Mouse (Mus musculus) hindbrain, postnatal 0 days (tissue): ENCODE data around the gene 4921539E11Rik. TPM values are rescaled to one million over a fixed set of nuclear protein-coding genes. Genes with fewer than 3 reads are reported as not detected.

ENCODE experiments used
- ATAC-seq: fragments of 200-750 bp; cut with Nextera tagmentation; 2 replicates; pipeline ENCODE4 v1.8.0; 2017; ENCODE audit warnings: mild to moderate bottlenecking, moderate TSS enrichment, moderate library complexity
- DNase-seq: peaks from one replicate; pipeline ENCODE4 v3.0.0-alpha.2; 2015; ENCODE audit warnings: low spot score
- H3K27ac ChIP-seq: fragments of 300-500 bp; sonication (generic); 2 replicates; pipeline ENCODE4 v1.5.1; 2014; ENCODE audit warnings: mild to moderate bottlenecking
- H3K27me3 ChIP-seq: fragments of 300-500 bp; sonication (generic); 2 replicates; pipeline ENCODE4 v1.6.1; 2014; ENCODE audit warnings: low read length, mixed read lengths; ENCODE audit not compliant: insufficient read depth
- H3K36me3 ChIP-seq: fragments of 300-500 bp; sonication (generic); 2 replicates; pipeline ENCODE4 v1.6.1; 2014; ENCODE audit warnings: low read length, mixed read lengths; ENCODE audit not compliant: insufficient read depth
- H3K4me1 ChIP-seq: fragments of 300-500 bp; sonication (generic); 2 replicates; pipeline ENCODE4 v1.6.1; 2014; ENCODE audit warnings: antibody characterized with exemption, low read length, mixed read lengths; ENCODE audit not compliant: insufficient read depth
- H3K4me2 ChIP-seq: fragments of 300-500 bp; sonication (generic); 2 replicates; pipeline ENCODE4 v1.6.1; 2014; ENCODE audit warnings: low read depth, mild to moderate bottlenecking, low read length, moderate library complexity, mixed read lengths
- H3K4me3 ChIP-seq: fragments of 300-500 bp; sonication (generic); 2 replicates; pipeline ENCODE4 v1.5.1; 2014; ENCODE audit warnings: low read length
- H3K9ac ChIP-seq: fragments of 300-500 bp; sonication (generic); replicated peaks from 2 replicates; pipeline ENCODE4 v1.6.1; 2014; ENCODE audit warnings: mild to moderate bottlenecking, low read length, moderate library complexity, mixed read lengths
- H3K9me3 ChIP-seq: fragments of 300-500 bp; sonication (generic); 2 replicates; pipeline ENCODE4 v1.6.1; 2016; ENCODE audit warnings: low read length, mixed read lengths
- CTCF ChIP-seq: IDR thresholded peaks from 2 replicates; pipeline ENCODE4 v1.5.1; 2016; ENCODE audit warnings: antibody characterized with exemption, control low read depth, low read depth
- WGBS: fragments of 180-500 bp; shearing (Covaris S2); extraction: QIAGEN DNeasy Blood & Tissue Kit; methylation state at CpG from one replicate; pipeline ENCODE4 v1.1.7; 2014; 5-methylcytosine and 5-hydroxymethylcytosine counted together
- polyA plus RNA-seq: library from polyadenylated mRNA; unstranded; fragments of >200 nt; fragmentation: Nextera tagmentation; extraction: Ambion mirVana; gene quantifications from 2 replicates; pipeline ENCODE4 v1.2.1, GENCODE M21; 2015
- total RNA-seq: library from RNA; depleted of rRNA; stranded (reverse); fragments of >200 nt; gene quantifications from 2 replicates; pipeline ENCODE4 v1.2.3, GENCODE M21; 2014

Gene 4921539E11Rik
- total and polyA plus RNA-seq, 2 experiments from 2014 or later: not detected

GRCm38 (mm10) chr4:103265166-103265565 is 25.5 kb downstream of the 4921539E11Rik start:
- Histone ChIP-seq H3K4me3 (no peak overlapping the region), H3K4me2 (no peak overlapping the region), H3K36me3 (no peaks in the 10 kb centered on the region), H3K27me3 (no peaks in the 10 kb centered on the region), H3K9me3 (no peaks in the 10 kb centered on the region), H3K27ac (no peak overlapping the region), H3K9ac (no peak overlapping the region), H3K4me1 (0 out of 2 replicates have a peak, but pooled peaks cover 2% of the 10 kb centered on the region)
- no peak for TF ChIP-seq CTCF
- ATAC-seq (no peak), DNase-seq (no peak)
- WGBS: 29% methylated on average over 2 of the region's 2 CpGs

DNA sequence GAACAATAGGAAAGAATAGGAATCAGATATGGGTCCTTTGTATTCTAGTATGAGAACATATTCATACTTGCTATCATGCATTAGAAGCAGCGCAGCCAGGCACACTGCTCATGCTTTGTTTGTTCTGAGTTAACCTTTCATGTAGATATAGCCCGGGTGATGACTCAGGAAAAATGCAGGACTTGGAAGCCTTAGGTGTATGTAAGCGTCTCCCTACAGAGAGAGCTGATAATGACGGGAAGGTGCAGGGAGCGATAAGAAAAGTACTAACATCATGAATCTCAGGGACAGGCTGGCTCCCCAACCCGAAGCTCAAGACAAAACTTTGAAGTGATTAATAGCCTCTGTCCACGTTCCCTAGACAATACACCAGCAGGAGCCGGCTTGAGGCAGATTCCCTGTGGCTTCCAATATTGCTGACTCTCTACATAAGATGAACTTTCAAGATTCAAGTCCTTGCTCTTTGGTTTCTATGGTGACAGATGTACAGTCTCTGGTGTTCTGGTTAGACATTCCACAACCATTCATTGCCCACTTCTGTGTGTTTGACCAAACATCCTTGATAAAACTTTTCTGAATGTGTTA is 26.8 kb downstream of the 4921539E11Rik start:
- TF ChIP-seq CTCF: no peak
- 19% methylated on average over 8 of the region's 8 CpGs for WGBS

DNA sequence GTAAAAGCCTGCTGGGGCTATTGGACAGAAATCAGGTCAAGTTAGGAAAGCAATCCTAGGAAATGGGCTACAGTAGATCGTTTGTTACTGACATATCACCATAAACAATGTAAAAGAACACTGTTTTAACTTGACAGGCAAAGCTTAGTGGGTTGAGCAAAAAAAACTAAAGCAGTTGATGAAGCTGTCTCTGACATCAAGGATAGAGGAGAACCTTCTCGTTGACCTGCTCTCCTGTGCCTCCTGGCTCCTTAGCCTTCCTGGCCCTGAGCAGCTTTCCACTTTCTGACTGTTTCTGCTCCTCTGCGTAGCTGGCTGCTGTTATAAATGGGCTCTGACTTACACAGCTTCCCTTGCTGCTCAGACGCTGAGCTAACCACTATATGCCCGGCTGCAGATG is 27.3 kb downstream of the 4921539E11Rik start:
- Histone ChIP-seq H3K9me3 (no peaks in the 10 kb centered on the region), H3K4me1 (0 out of 2 replicates have a peak, but pooled peaks cover 2% of the 10 kb centered on the region), H3K27ac (no peak overlapping the region), H3K27me3 (no peaks in the 10 kb centered on the region), H3K36me3 (no peaks in the 10 kb centered on the region), H3K4me3 (no peak overlapping the region), H3K4me2 (no peak overlapping the region), H3K9ac (no peak overlapping the region)
- TF ChIP-seq CTCF: no peak
- peak; percentile 5 for DNase-seq
- no peak for ATAC-seq
- 50% methylated on average over 5 of the region's 5 CpGs for WGBS

More for the DNA sequence above, 26.8 kb downstream of the 4921539E11Rik start:
- Histone ChIP-seq H3K36me3 (no peaks in the 10 kb centered on the region), H3K4me3 (no peak overlapping the region), H3K27me3 (no peaks in the 10 kb centered on the region), H3K9ac (no peak overlapping the region), H3K27ac (no peak overlapping the region), H3K9me3 (no peaks in the 10 kb centered on the region), H3K4me2 (no peak overlapping the region), H3K4me1 (0 out of 2 replicates have a peak, but pooled peaks cover 2% of the 10 kb centered on the region)
- DNase-seq (peak; percentile 20), ATAC-seq (no peak)

DNA sequence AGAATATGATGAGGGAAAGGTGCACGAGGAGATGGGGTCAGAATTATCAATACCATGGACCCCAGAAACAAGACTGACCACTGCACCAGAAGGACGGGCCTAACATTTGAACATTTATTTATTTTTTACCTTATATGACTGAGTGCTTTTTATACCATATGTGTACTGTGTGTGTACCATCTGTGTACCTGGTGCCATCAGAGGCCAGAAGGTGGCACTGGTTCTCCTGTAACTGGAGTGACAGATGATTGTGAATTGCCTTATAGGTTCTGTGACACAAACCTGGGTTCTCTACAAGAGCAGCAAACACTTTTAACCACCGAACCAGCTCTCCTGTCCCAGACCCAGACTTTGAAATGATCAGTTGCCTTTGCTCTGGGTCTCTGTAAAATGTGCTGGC is 31.8 kb downstream of the 4921539E11Rik start:
- H3K27ac ChIP-seq: no peak overlapping the region
- WGBS: 86% methylated on average over 3 of the region's 3 CpGs
- no peaks in the 10 kb centered on the region for H3K36me3 ChIP-seq
- H3K4me3 ChIP-seq: no peak overlapping the region
- 0 out of 2 replicates have a peak, but pooled peaks cover under 1% of the 10 kb centered on the region for H3K4me1 ChIP-seq
- no peak overlapping the region for H3K4me2 ChIP-seq
- no peaks in the 10 kb centered on the region for H3K9me3 ChIP-seq
- DNase-seq: no peak
- H3K9ac ChIP-seq: no peak overlapping the region
- ATAC-seq: no peak
- no peak for TF ChIP-seq CTCF
- H3K27me3 ChIP-seq: no peaks in the 10 kb centered on the region

DNA sequence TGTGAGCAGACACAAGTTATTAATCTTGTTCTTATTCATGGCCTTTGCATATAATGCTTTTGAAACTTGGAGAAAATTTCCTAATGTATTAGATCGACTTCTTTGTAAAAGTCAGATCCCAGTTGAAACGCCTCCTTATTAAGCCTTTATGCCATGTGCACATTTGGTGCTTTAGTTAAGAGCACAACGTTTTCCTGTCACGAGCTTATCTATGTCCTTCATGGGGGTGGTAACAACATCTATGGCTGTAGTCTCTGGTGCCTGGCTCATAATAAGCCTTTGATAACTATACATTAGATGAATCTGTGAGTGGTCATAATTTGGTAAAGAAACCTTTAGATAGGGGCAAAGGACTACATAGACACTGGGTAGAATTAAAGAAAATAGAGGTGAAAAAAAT is 36.8 kb downstream of the 4921539E11Rik start:
- WGBS: 80% methylated on average over 4 of the region's 4 CpGs
- H3K4me2 ChIP-seq: no peak overlapping the region
- DNase-seq (no peak), ATAC-seq (no peak)
- H3K9me3 ChIP-seq: no peaks in the 10 kb centered on the region
- no peak overlapping the region for H3K27ac ChIP-seq
- no peak overlapping the region for H3K9ac ChIP-seq
- no peaks in the 10 kb centered on the region for H3K4me1 ChIP-seq
- H3K36me3 ChIP-seq: no peaks in the 10 kb centered on the region
- H3K27me3 ChIP-seq: no peaks in the 10 kb centered on the region
- no peak overlapping the region for H3K4me3 ChIP-seq
- no peak for TF ChIP-seq CTCF

DNA sequence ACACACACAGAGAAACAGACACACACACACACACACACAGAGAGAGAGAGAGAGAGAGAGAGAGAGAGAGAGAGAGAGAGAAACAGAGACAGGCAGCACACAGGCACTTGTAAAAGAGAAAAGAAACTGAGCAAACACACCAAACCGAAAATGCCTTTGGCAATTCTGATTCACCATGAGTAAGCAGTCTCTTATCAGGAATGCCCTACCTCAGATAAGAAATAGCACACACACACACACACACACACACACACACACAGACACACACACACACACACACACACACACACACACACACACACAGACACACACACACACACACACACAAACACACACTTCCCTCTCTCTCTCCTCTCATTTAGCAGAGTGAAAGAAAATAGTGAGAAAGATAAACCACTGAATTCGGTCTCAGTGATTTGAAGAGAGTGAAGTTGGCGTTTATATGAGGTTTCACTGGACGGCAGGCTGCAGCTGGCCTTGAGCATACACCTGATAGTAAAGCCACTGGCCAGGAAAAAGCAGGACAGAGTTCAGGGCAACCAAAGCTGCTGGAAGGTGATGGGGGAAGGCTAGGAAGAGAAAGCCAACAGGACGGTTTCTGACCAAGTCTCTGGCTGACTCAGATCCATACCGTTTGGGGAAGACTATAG is 41.1 kb downstream of the 4921539E11Rik start:
- Histone ChIP-seq H3K36me3 (no peaks in the 10 kb centered on the region), H3K4me3 (no peak overlapping the region), H3K9me3 (no peaks in the 10 kb centered on the region), H3K27me3 (no peaks in the 10 kb centered on the region), H3K9ac (no peak overlapping the region), H3K27ac (no peak overlapping the region), H3K4me1 (no peaks in the 10 kb centered on the region), H3K4me2 (no peak overlapping the region)
- no peak for DNase-seq
- no peak for TF ChIP-seq CTCF
- no peak for ATAC-seq
- 72% methylated on average over 6 of the region's 6 CpGs for WGBS

- H3K4me2 ChIP-seq: no peak overlapping the region
- 93% methylated on average over 2 of the region's 2 CpGs for WGBS
- H3K9ac ChIP-seq: no peak overlapping the region
- no peak for DNase-seq
- H3K9me3 ChIP-seq: no peaks in the 10 kb centered on the region
- H3K4me3 ChIP-seq: no peak overlapping the region
- H3K36me3 ChIP-seq: no peaks in the 10 kb centered on the region
- no peaks in the 10 kb centered on the region for H3K27me3 ChIP-seq
- H3K4me1 ChIP-seq: no peaks in the 10 kb centered on the region
- no peak overlapping the region for H3K27ac ChIP-seq
- no peak for TF ChIP-seq CTCF
- ATAC-seq: no peak
These were observed 42.9 kb downstream of the 4921539E11Rik start for GRCm38 (mm10) chr4:103247813-103248212.
